Mouse (Mus musculus): ENCODE data around the gene Hnrnph2.

The Hnrnph2 gene

GRCm38 (mm10) chrX:134589836-134590235 lies 11.1 kb upstream of the Hnrnph2 start:
- Histone ChIP-seq H3K36me3 (ENCODE audit: control insufficient read depth, insufficient read depth, low read length, poor library complexity, severe bottlenecking) (peaks cover 2% of the 10 kb centered on the region; the same call in 1 of the 2 replicates), H3K27me3 (ENCODE audit: control insufficient read depth, insufficient read depth, low read length, poor library complexity, severe bottlenecking) (no peaks in the 10 kb centered on the region)
- DNase-seq (ENCODE audit: low read depth, low spot score): no peak

DNA sequence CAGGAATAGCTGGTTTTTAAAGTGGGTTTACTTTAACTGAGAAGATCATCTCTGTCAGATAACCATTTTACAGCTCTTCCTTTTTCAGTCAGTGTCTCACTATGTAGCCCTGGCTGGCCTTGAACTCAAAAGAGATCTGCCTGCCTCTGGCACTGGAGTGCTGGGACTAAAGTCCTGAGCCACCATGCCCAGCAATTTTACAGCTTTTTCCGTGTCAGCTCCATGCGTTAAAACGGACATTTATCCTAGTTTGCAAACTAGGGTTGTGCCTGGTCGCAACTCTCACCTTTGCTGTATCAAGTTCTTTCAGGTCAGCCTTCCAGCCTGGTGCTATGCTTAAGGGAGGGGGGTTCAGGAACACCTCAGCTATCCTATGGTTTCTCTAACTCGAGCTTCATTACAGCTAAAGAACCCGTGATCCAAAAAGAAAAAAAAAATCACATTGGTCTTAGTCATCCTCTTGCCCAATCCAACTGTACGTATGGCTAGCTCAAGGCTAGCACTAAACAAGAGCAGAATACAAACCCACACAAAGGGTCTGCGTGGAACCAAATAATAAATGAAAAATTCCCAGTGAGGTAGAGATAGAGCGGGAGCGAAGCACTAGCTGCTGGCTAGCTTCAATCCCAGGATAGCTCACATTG lies 935 bp upstream of the Hnrnph2 start:
- DNase-seq (ENCODE audit: low read depth, low spot score): no peak
- Histone ChIP-seq H3K27me3 (ENCODE audit: control insufficient read depth, insufficient read depth, low read length, poor library complexity, severe bottlenecking) (no peaks in the 10 kb centered on the region), H3K36me3 (ENCODE audit: control insufficient read depth, insufficient read depth, low read length, poor library complexity, severe bottlenecking) (no peaks in the 10 kb centered on the region)

DNA sequence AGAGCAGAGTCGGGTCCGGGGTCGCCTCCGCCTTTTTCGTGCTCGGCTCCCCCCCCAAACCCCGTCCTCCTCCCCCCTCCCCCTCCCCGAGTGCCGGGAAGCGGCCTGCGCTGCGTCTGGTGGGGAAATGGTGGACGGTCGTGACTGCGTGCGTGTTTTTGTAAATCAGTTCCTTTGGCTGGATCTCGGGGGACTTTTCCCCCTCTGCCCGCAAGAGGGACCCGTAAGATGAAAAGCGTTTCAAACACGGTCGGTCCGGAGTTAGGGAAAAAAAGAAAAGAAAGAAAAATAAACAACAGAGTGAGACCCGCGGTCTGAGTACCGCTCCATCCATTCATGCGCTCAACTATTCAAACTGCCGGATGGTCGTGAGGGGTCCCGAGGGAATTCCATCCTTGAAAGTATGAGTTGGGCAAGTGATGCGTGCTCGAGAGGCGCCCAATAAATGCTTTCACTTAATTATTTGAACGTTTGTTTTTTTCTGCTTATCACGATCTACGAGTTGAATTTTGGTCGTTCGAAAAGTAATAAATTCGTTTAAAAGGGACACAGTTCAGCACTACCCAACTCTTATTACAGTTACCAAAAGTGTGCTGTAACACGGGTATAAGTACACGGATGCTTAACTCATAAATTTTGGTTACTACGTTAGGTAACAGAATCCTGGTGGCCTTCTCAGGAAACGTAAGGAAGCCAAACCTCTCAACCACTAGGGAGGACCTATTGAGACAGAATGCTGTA lies 571 bp downstream of the Hnrnph2 start:
- no peaks in the 10 kb centered on the region for H3K36me3 ChIP-seq (ENCODE audit: control insufficient read depth, insufficient read depth, low read length, poor library complexity, severe bottlenecking)
- DNase-seq (ENCODE audit: low read depth, low spot score): peak; percentile 64
- H3K27me3 ChIP-seq (ENCODE audit: control insufficient read depth, insufficient read depth, low read length, poor library complexity, severe bottlenecking): no peaks in the 10 kb centered on the region

GRCm38 (mm10) chrX:134609472-134609871 lies 8.5 kb downstream of the Hnrnph2 start:
- peak; percentile 70 for DNase-seq (ENCODE audit: low read depth, low spot score)
- Histone ChIP-seq H3K36me3 (ENCODE audit: control insufficient read depth, insufficient read depth, low read length, poor library complexity, severe bottlenecking) (no peaks in the 10 kb centered on the region), H3K27me3 (ENCODE audit: control insufficient read depth, insufficient read depth, low read length, poor library complexity, severe bottlenecking) (no peaks in the 10 kb centered on the region)

DNA sequence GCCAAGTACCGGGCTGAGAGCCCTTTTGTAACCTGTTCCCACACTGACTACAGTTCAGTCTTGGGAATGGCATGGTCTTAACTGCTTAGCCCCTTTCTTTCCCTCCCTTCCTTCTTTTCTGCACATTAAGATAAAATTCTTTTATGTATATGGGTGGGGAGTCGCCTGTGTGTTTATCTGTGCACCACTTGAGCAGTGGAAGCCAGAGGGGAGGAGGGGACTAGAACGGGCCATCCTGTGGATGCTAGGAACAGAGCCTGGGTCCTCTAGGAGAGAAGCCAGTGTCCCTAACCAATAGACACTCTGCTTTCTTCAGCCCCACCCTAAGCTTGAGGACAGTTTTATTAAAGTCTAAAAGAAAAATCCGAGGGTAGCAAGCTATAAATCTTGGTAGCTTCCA lies 10.0 kb downstream of the Hnrnph2 start:
- DNase-seq (ENCODE audit: low read depth, low spot score): no peak
- Histone ChIP-seq H3K27me3 (ENCODE audit: control insufficient read depth, insufficient read depth, low read length, poor library complexity, severe bottlenecking) (no peaks in the 10 kb centered on the region), H3K36me3 (ENCODE audit: control insufficient read depth, insufficient read depth, low read length, poor library complexity, severe bottlenecking) (no peaks in the 10 kb centered on the region)

DNA sequence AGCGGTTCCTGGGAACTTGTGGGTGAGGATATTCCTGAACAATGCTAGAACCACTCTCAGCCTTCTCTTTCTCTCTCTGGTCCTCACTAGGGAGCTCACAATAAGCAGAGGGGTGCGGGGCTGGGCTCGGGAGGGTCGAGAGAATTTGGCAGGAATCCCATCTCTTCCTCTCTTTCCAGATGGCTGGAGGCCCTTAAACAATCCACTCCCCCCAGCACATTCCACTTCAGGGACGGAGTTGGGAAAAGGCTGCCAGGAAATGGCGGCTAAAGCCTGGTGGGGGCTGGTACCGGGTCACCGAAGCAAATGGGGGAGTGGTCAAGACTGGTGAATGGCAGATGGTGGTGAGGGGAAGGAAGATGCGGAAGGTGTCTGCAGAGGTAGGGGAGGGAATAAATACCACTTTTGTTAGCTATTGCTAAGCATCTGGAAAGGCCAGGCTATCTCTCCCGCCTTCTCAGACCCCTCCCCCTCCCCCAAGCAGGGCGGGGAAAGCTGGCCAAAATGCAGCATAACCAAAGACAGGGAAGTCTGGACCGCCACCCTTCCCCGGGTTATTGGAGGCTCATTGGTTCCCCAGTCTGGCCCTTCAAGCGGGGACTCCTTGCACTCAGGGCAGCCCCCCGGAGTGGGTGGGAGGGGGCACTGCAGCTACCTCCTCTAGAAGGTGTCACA lies 11.4 kb downstream of the Hnrnph2 start:
- no peaks in the 10 kb centered on the region for H3K36me3 ChIP-seq (ENCODE audit: control insufficient read depth, insufficient read depth, low read length, poor library complexity, severe bottlenecking)
- no peaks in the 10 kb centered on the region for H3K27me3 ChIP-seq (ENCODE audit: control insufficient read depth, insufficient read depth, low read length, poor library complexity, severe bottlenecking)
- no peak for DNase-seq (ENCODE audit: low read depth, low spot score)

- DNase-seq (ENCODE audit: low read depth, low spot score): peak; percentile 63
- no peaks in the 10 kb centered on the region for H3K36me3 ChIP-seq (ENCODE audit: control insufficient read depth, insufficient read depth, low read length, poor library complexity, severe bottlenecking)
- no peaks in the 10 kb centered on the region for H3K27me3 ChIP-seq (ENCODE audit: control insufficient read depth, insufficient read depth, low read length, poor library complexity, severe bottlenecking)
Measured at GRCm38 (mm10) chrX:134614306-134614705, 13.3 kb downstream of the Hnrnph2 start.

DNA sequence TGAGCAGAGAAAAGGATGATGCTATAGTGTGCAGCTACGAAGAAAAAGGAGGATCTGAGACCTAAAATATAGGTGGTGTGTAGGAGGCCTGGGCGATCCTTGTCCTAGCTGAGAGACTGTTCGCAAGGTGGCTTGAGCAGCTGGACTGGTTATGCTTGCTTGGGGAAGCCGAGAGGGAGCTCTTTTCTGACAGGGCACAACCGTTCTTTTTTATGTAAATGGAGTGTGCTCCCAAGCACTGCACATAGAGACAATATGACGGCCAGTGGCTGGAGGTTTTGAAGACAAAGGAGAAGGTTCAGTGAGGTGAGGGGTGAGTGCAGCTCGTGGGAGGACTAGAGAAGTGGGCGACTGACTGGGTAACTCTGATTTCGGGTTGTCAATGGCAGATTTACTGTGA lies 18.7 kb downstream of the Hnrnph2 start:
- Histone ChIP-seq H3K36me3 (ENCODE audit: control insufficient read depth, insufficient read depth, low read length, poor library complexity, severe bottlenecking) (no peaks in the 10 kb centered on the region), H3K27me3 (ENCODE audit: control insufficient read depth, insufficient read depth, low read length, poor library complexity, severe bottlenecking) (no peaks in the 10 kb centered on the region; the same call in 1 of the 2 replicates)
- DNase-seq (ENCODE audit: low read depth, low spot score): no peak

DNA sequence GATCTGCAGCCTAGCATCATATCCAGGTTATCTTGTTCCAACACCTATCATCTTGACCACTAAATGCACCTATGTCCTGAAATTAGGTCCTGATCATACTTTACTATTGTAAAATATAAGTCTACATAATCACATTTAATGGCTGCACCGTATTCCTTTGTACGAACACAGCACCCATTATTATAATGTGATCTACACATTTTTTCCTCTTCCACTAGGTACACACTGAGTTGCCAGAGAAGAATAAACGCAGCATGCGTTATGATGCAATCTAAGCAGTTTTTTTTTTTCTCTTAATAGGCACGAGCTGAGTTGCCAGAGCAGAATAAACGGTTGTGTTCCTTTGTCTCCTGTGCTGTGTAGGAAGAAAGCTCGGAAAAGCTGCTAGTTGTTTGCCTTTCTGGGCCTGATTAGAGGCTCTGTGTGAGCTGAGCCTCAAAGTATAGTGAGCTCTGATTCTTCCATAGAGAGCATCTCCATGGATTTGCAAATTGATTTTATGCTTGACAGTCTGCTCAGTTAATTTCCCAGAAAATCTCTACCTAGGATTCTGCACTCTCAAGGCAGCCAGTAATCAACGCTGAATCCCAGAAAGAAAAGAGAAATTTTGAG lies 19.4 kb downstream of the Hnrnph2 start:
- no peak for DNase-seq (ENCODE audit: low read depth, low spot score)
- Histone ChIP-seq H3K36me3 (ENCODE audit: control insufficient read depth, insufficient read depth, low read length, poor library complexity, severe bottlenecking) (no peaks in the 10 kb centered on the region), H3K27me3 (ENCODE audit: control insufficient read depth, insufficient read depth, low read length, poor library complexity, severe bottlenecking) (no peaks in the 10 kb centered on the region; the same call in 1 of the 2 replicates)

DNA sequence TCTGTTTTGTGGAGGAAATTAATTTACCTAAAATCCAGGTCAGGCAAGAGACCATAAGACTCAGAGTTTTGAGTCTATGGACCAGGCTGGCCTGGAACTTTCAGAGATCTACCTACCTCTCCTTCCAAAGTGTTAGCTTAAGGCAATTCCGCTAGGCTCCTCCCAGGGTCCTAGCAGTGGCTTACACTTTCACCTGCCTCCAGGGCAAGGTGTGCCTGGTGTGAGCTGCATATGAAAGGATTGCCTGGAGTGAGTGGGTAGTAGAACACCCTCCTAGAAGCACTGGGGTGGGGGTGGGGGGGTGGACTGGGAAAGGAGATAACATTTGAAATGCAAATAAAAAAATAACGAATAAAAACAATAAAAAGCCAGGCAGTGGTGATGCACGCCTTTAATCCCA lies 20.7 kb downstream of the Hnrnph2 start:
- no peaks in the 10 kb centered on the region for H3K36me3 ChIP-seq (ENCODE audit: control insufficient read depth, insufficient read depth, low read length, poor library complexity, severe bottlenecking)
- DNase-seq (ENCODE audit: low read depth, low spot score): no peak

DNA sequence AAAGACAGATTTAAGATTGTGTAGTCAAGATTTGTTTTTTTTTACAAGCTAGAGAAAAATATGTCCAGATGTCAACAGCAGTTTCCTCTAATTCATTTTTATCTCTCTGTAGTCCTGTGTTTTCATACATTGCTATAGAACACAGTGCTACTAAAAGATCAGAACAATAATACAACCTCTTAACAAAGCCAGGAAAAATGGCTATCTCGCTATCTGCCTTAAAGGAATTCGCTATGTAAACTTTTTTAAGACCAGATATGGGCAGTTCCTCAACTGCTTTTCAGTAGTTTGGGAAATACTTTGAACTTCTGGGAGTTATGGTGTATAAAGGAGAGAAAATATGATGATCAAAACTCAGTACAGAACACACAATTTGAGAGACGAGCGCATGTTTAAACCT lies 22.4 kb downstream of the Hnrnph2 start:
- DNase-seq (ENCODE audit: low read depth, low spot score): no peak
- H3K27me3 ChIP-seq (ENCODE audit: control insufficient read depth, insufficient read depth, low read length, poor library complexity, severe bottlenecking): no peaks in the 10 kb centered on the region; the same call in 1 of the 2 replicates

More for the DNA sequence above, 20.7 kb downstream of the Hnrnph2 start:
- no peaks in the 10 kb centered on the region; the same call in 1 of the 2 replicates for H3K27me3 ChIP-seq (ENCODE audit: control insufficient read depth, insufficient read depth, low read length, poor library complexity, severe bottlenecking)

GRCm38 (mm10) chrX:134628200-134628599 lies 27.2 kb downstream of the Hnrnph2 start:
- DNase-seq (ENCODE audit: low read depth, low spot score): no peak
- H3K36me3 ChIP-seq (ENCODE audit: control insufficient read depth, insufficient read depth, low read length, poor library complexity, severe bottlenecking): no peaks in the 10 kb centered on the region
- H3K27me3 ChIP-seq (ENCODE audit: control insufficient read depth, insufficient read depth, low read length, poor library complexity, severe bottlenecking): no peaks in the 10 kb centered on the region

More for the DNA sequence above, 22.4 kb downstream of the Hnrnph2 start:
- H3K36me3 ChIP-seq (ENCODE audit: control insufficient read depth, insufficient read depth, low read length, poor library complexity, severe bottlenecking): no peaks in the 10 kb centered on the region

- no peaks in the 10 kb centered on the region for H3K36me3 ChIP-seq (ENCODE audit: control insufficient read depth, insufficient read depth, low read length, poor library complexity, severe bottlenecking)
- H3K27me3 ChIP-seq (ENCODE audit: control insufficient read depth, insufficient read depth, low read length, poor library complexity, severe bottlenecking): no peaks in the 10 kb centered on the region
- DNase-seq (ENCODE audit: low read depth, low spot score): no peak
Measured at GRCm38 (mm10) chrX:134632710-134633109, 31.7 kb downstream of the Hnrnph2 start.

GRCm38 (mm10) chrX:134635111-134635510 lies 34.1 kb downstream of the Hnrnph2 start:
- Histone ChIP-seq H3K36me3 (ENCODE audit: control insufficient read depth, insufficient read depth, low read length, poor library complexity, severe bottlenecking) (no peaks in the 10 kb centered on the region), H3K27me3 (ENCODE audit: control insufficient read depth, insufficient read depth, low read length, poor library complexity, severe bottlenecking) (no peaks in the 10 kb centered on the region)
- no peak for DNase-seq (ENCODE audit: low read depth, low spot score)

DNA sequence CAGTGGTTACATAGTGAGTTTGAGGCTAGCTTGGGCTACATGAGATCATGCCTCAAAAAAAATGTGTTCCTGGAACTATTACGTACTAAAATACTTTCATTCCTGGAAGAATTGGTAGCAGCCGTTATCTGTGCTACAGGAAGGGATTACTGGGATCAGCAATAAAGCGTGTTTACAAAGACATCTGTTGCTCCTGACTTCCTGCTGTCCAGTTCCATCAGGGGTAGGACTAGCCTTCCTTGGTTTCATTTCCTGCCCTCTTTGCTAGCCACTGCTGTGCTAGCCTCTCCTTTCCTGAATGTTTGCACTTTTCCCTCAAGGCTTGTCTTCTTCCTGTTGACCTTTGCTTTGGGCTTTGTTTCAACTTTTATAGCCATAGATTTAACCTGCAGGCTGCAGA lies 34.9 kb downstream of the Hnrnph2 start:
- H3K36me3 ChIP-seq (ENCODE audit: control insufficient read depth, insufficient read depth, low read length, poor library complexity, severe bottlenecking): no peaks in the 10 kb centered on the region
- no peaks in the 10 kb centered on the region for H3K27me3 ChIP-seq (ENCODE audit: control insufficient read depth, insufficient read depth, low read length, poor library complexity, severe bottlenecking)
- DNase-seq (ENCODE audit: low read depth, low spot score): no peak

All from splenic B cell, adult 2 months (primary cell).